Mouse (Mus musculus) T-cell, adult 2 months (primary cell): ENCODE results near the gene Mipol1.
"Not testable (repeated sequence)": the region's sequence is repeated elsewhere in the genome, so short reads cannot be mapped to it uniquely, and the experiment has no call there.

ENCODE experiments used
- DNase-seq: peaks from one replicate; pipeline ENCODE4 v3.0.0; 2022; ENCODE audit warnings: low spot score

Gene Mipol1

GRCm38 (mm10) chr12:57428243-57428642 lies 198.0 kb downstream of the Mipol1 start:
- no peak for DNase-seq

- DNase-seq: no peak
Observed at GRCm38 (mm10) chr12:57428767-57429166, 198.5 kb downstream of the Mipol1 start.

- not testable (repeated sequence) for DNase-seq
Observed at GRCm38 (mm10) chr12:57436939-57437659, 206.9 kb downstream of the Mipol1 start.

- DNase-seq: no peak
Observed at GRCm38 (mm10) chr12:57444281-57444903, 214.2 kb downstream of the Mipol1 start.

- DNase-seq: no peak
Observed at GRCm38 (mm10) chr12:57447331-57447730, 217.1 kb downstream of the Mipol1 start.

- DNase-seq: no peak
Observed at GRCm38 (mm10) chr12:57449299-57449698, 219.1 kb downstream of the Mipol1 start.

- DNase-seq: no peak
Observed at GRCm38 (mm10) chr12:57450017-57450583, 219.9 kb downstream of the Mipol1 start.

GRCm38 (mm10) chr12:57456911-57457310 lies 226.7 kb downstream of the Mipol1 start:
- no peak for DNase-seq

- DNase-seq: no peak
Observed at GRCm38 (mm10) chr12:57457339-57457738, 227.1 kb downstream of the Mipol1 start.

GRCm38 (mm10) chr12:57464520-57465334 lies 234.5 kb downstream of the Mipol1 start:
- no peak for DNase-seq

- no peak for DNase-seq
Observed at GRCm38 (mm10) chr12:57471786-57472185, 241.6 kb downstream of the Mipol1 start.

GRCm38 (mm10) chr12:57476876-57477275 lies 246.6 kb downstream of the Mipol1 start:
- DNase-seq: no peak

GRCm38 (mm10) chr12:57481823-57482222 lies 251.6 kb downstream of the Mipol1 start:
- DNase-seq: no peak

- no peak for DNase-seq
Observed at GRCm38 (mm10) chr12:57496347-57497119, 266.3 kb downstream of the Mipol1 start.

- DNase-seq: no peak
Observed at GRCm38 (mm10) chr12:57500246-57500645, 270.0 kb downstream of the Mipol1 start.

GRCm38 (mm10) chr12:57505329-57505728 lies 275.1 kb downstream of the Mipol1 start:
- no peak for DNase-seq

- no peak for DNase-seq
Observed at GRCm38 (mm10) chr12:57508938-57509337, 278.7 kb downstream of the Mipol1 start.

- DNase-seq: no peak
Observed at GRCm38 (mm10) chr12:57509726-57510125, 279.5 kb downstream of the Mipol1 start.

- no peak for DNase-seq
Observed at GRCm38 (mm10) chr12:57511127-57511526, 280.9 kb downstream of the Mipol1 start.

GRCm38 (mm10) chr12:57511560-57511959 lies 281.3 kb downstream of the Mipol1 start:
- DNase-seq: no peak

- no peak for DNase-seq
Observed at GRCm38 (mm10) chr12:57514552-57514951, 284.3 kb downstream of the Mipol1 start.
